Mouse (Mus musculus) liver, embryonic 14.5 days (tissue): ENCODE measurements around the gene Gm37240.

ENCODE experiments used
- CTCF ChIP-seq: IDR thresholded peaks from 2 replicates; pipeline ENCODE4 v1.5.1; 2016; ENCODE audit warnings: antibody characterized with exemption, low read depth, control low read depth
- EP300 ChIP-seq: IDR thresholded peaks from 2 replicates; pipeline ENCODE4 v1.6.1; 2016; ENCODE audit warnings: antibody characterized with exemption, low read depth

DNA sequence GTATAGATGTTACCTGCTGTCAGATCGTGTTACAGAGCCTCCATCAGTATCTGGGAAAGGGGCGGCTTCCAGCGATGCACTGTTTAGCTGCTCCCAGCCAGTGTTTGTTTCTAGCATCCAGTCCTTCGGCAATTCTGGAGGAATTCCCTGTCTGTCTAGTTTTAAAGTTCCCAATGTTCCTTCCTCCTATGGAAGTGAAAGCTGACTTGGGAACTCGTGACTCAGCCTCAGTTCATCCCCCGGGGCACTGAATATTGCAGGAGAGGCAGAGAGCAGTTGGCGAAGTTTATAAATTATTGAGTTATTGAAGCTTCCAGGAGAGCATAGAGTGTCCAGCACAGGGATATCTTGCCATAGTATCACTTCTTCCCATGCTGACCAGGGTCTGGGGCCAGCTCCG is 697.5 kb downstream of the Gm37240 start:
- TF ChIP-seq CTCF (no peak), EP300 (no peak)
